17 mouse cellular contexts compared by ENCODE assay signal in genomic region chr3:101827220-101827715, GRCm38 (mm10). TPM values are rescaled to one million over a fixed set of nuclear protein-coding genes. Genes with fewer than 3 reads are reported as not detected.
"Had no signal": no experiment of that assay in that cellular context is flagged by ENCODE, and none has a peak within 500 bp of the region (broad histone marks: within the 10 kb centered on the region; RNA-seq: fewer than 3 reads in every experiment).

No protein-coding gene starts in this region.

- H3K9me3 ChIP-seq: limb, embryonic 12.5 days; liver, embryonic 13.5 days; lung, embryonic 15.5 days; megakaryocyte, embryonic 14.5 days; neural tube, embryonic 12.5 days had no signal

- H3K9ac ChIP-seq: limb, embryonic 12.5 days; liver, embryonic 13.5 days; liver, postnatal 0 days; lung, embryonic 15.5 days; neural tube, embryonic 12.5 days had no signal

- H3K4me2 ChIP-seq: limb, embryonic 12.5 days; liver, embryonic 13.5 days; lung, embryonic 15.5 days; midbrain, embryonic 11.5 days; neural tube, embryonic 12.5 days had no signal

- H3K4me1 ChIP-seq: liver, embryonic 13.5 days; neural tube, embryonic 12.5 days had no signal

- H3K27ac ChIP-seq: kidney, postnatal 0 days; layer of hippocampus, adult 2 months; limb, embryonic 12.5 days; liver, embryonic 13.5 days; lung, embryonic 15.5 days; macrophage; neural tube, embryonic 12.5 days; stomach, postnatal 0 days had no signal

- DNase-seq: kidney, adult 9 months; kidney, postnatal 4 days; liver; liver, embryonic 13.5 days; liver, postnatal 0 days; lung, postnatal 14 days had no signal

- H3K36me3 ChIP-seq: limb, embryonic 12.5 days; liver, embryonic 13.5 days; lung, embryonic 15.5 days; neural tube, embryonic 12.5 days had no signal

- H3K4me3 ChIP-seq: layer of hippocampus, adult 2 months; limb, embryonic 12.5 days; liver, embryonic 13.5 days; lung, embryonic 15.5 days; megakaryocyte, embryonic 14.5 days; neural tube, embryonic 12.5 days had no signal

- ATAC-seq: liver, postnatal 0 days had no signal

- H3K27me3 ChIP-seq: limb, embryonic 12.5 days; liver, embryonic 13.5 days; lung, embryonic 15.5 days; neural tube, embryonic 12.5 days had no signal

RNA-seq across cellular contexts. Expression of gene Mab21l3, which starts 21.5 kb away (rescaled TPM):
- total RNA-seq: monocyte, adult 5-6 weeks; neutrophil, adult 5-6 weeks had no signal
- polyA plus RNA-seq: liver, postnatal 0 days had no signal
